ENCODE assay signal across 23 mouse cellular contexts in genomic region chr11:83306700-83307253, GRCm38 (mm10). TPM values are rescaled to one million over a fixed set of nuclear protein-coding genes. Genes with fewer than 3 reads are reported as not detected.
"Had no signal": no experiment of that assay in that cellular context is flagged by ENCODE, and none has a peak within 500 bp of the region (broad histone marks: within the 10 kb centered on the region; RNA-seq: fewer than 3 reads in every experiment).

No protein-coding gene starts in this region.

- H3K27me3 ChIP-seq: neural tube, embryonic 13.5 days; neural tube, embryonic 15.5 days; stomach, embryonic 15.5 days had no signal

- H3K36me3 ChIP-seq: stomach, embryonic 15.5 days had no signal

- H3K9ac ChIP-seq: lung, embryonic 14.5 days; neural tube, embryonic 13.5 days; neural tube, embryonic 15.5 days; stomach, embryonic 15.5 days had no signal

- H3K27ac ChIP-seq: midbrain, embryonic 10.5 days; neural tube, embryonic 13.5 days; neural tube, embryonic 15.5 days; stomach, embryonic 15.5 days; stomach, postnatal 0 days had no signal

- ATAC-seq: midbrain, embryonic 16.5 days had no signal

- H3K4me2 ChIP-seq: lung, embryonic 14.5 days; neural tube, embryonic 13.5 days; neural tube, embryonic 15.5 days; stomach, embryonic 15.5 days had no signal

- DNase-seq: lung, adult 18-20 months; lung, embryonic 14.5 days; lung, postnatal 10 days; lung, postnatal 4 days; midbrain, embryonic 14.5 days; retina, postnatal 1 day; right cerebral cortex, adult 18-20 months; right cerebral cortex, postnatal 25 days; right cerebral cortex, postnatal 4 days; spleen, adult 18-20 months; thymus, adult 2 months; thymus, postnatal 25 days; thymus, postnatal 4 days had no signal

- H3K9me3 ChIP-seq: midbrain, embryonic 10.5 days; neural tube, embryonic 13.5 days; neural tube, embryonic 15.5 days; stomach, embryonic 15.5 days had no signal

- H3K4me3 ChIP-seq: midbrain, embryonic 10.5 days; myocyte; neural tube, embryonic 13.5 days; neural tube, embryonic 15.5 days; stomach, embryonic 15.5 days had no signal

RNA-seq across cellular contexts. Expression of gene Slfn14, which starts 20.3 kb away (rescaled TPM):
- total RNA-seq: megakaryocyte, adult 5-6 weeks had no signal
- polyA plus RNA-seq: midbrain, embryonic 16.5 days; neural tube, embryonic 13.5 days; small intestine, adult 2 months; thymus, adult 2 months; urinary bladder, adult 2 months had no signal
